Mouse (Mus musculus) stomach, embryonic 15.5 days (tissue): Measurements from ENCODE around the gene Gm6685. TPM values are rescaled to one million over a fixed set of nuclear protein-coding genes. Genes with fewer than 3 reads are reported as not detected.

ENCODE experiments used
- polyA plus RNA-seq: library from polyadenylated mRNA; unstranded; fragments of >200 nt; fragmentation: Nextera tagmentation; extraction: Ambion mirVana; gene quantifications from 2 replicates; pipeline ENCODE4 v1.2.1, GENCODE M21; 2015

Gm6685 gene
- polyA plus RNA-seq, 1 experiment from 2014 or later: 0.80 TPM

Other genes with a start within 250 kb of the Gm6685 start
- 1.8 and 2.1 TPM in 2 replicates for gene Ccdc85a, start 244.5 kb upstream of the Gm6685 start, polyA plus RNA-seq